29 mouse cellular contexts compared by ENCODE assay signal in genomic region chr8:64399554-64399953, GRCm38 (mm10).
"Had no signal": no experiment of that assay in that cellular context is flagged by ENCODE, and none has a peak within 500 bp of the region (broad histone marks: within the 10 kb centered on the region; RNA-seq: fewer than 3 reads in every experiment).

No protein-coding gene starts in this region.

- DNase-seq: left cerebral cortex, postnatal 4 days; liver; liver, embryonic 13.5 days; liver, postnatal 0 days; lung, adult 18-20 months; lung, adult 2 months; lung, embryonic 14.5 days; lung, postnatal 10 days; lung, postnatal 14 days; lung, postnatal 36 days; lung, postnatal 4 days; midbrain, embryonic 14.5 days had no signal

- H3K9ac ChIP-seq: limb, embryonic 12.5 days; limb, embryonic 13.5 days; limb, embryonic 15.5 days; liver, embryonic 12.5 days; liver, embryonic 13.5 days; liver, embryonic 14.5 days; liver, embryonic 15.5 days; liver, postnatal 0 days; lung, embryonic 14.5 days; lung, embryonic 15.5 days; midbrain, embryonic 12.5 days; midbrain, embryonic 13.5 days; midbrain, embryonic 15.5 days; neural tube, embryonic 12.5 days; neural tube, embryonic 13.5 days had no signal

- H3K4me1 ChIP-seq: limb, embryonic 15.5 days; liver, embryonic 12.5 days; liver, embryonic 13.5 days; liver, embryonic 15.5 days; lung, embryonic 15.5 days; megakaryocyte, embryonic 14.5 days; midbrain, embryonic 10.5 days; midbrain, embryonic 12.5 days; midbrain, embryonic 13.5 days; midbrain, embryonic 15.5 days; neural tube, embryonic 12.5 days; neural tube, embryonic 13.5 days had no signal

- H3K4me3 ChIP-seq: limb, embryonic 10.5 days; limb, embryonic 12.5 days; limb, embryonic 13.5 days; limb, embryonic 15.5 days; liver, embryonic 12.5 days; liver, embryonic 13.5 days; liver, embryonic 15.5 days; lung, embryonic 15.5 days; megakaryocyte, embryonic 14.5 days; midbrain, embryonic 10.5 days; midbrain, embryonic 12.5 days; midbrain, embryonic 13.5 days; midbrain, embryonic 15.5 days; myocyte; neural tube, embryonic 12.5 days; neural tube, embryonic 13.5 days had no signal

- H3K36me3 ChIP-seq: limb, embryonic 10.5 days; limb, embryonic 12.5 days; limb, embryonic 13.5 days; limb, embryonic 15.5 days; liver, embryonic 12.5 days; liver, embryonic 13.5 days; liver, embryonic 15.5 days; lung, embryonic 15.5 days; midbrain, embryonic 10.5 days; midbrain, embryonic 12.5 days; midbrain, embryonic 13.5 days; midbrain, embryonic 15.5 days; neural tube, embryonic 12.5 days; neural tube, embryonic 13.5 days had no signal

- H3K9me3 ChIP-seq: limb, embryonic 10.5 days; limb, embryonic 12.5 days; limb, embryonic 13.5 days; limb, embryonic 15.5 days; liver, embryonic 12.5 days; liver, embryonic 13.5 days; liver, embryonic 15.5 days; lung, embryonic 15.5 days; midbrain, embryonic 10.5 days; midbrain, embryonic 12.5 days; midbrain, embryonic 13.5 days; midbrain, embryonic 15.5 days; neural tube, embryonic 12.5 days; neural tube, embryonic 13.5 days had no signal

- H3K27ac ChIP-seq: limb, embryonic 10.5 days; limb, embryonic 12.5 days; limb, embryonic 13.5 days; limb, embryonic 15.5 days; liver, embryonic 12.5 days; liver, embryonic 13.5 days; liver, embryonic 14.5 days; liver, embryonic 15.5 days; lung, embryonic 15.5 days; macrophage; midbrain, embryonic 10.5 days; midbrain, embryonic 12.5 days; midbrain, embryonic 13.5 days; midbrain, embryonic 15.5 days; neural tube, embryonic 12.5 days; neural tube, embryonic 13.5 days had no signal
